Mouse (Mus musculus) inflammation-experienced regulatory T-cells (primary cell): Measurements from ENCODE around the gene Coil. TPM values are rescaled to one million over a fixed set of nuclear protein-coding genes. Genes with fewer than 3 reads are reported as not detected.

Experiments
- polyA plus RNA-seq, 2 experiments: library from polyadenylated mRNA; unstranded; fragments of 100-300 nt; shearing (Covaris generic); gene quantifications; one replicate each; pipeline ENCODE4 v1.2.1; 2017

The Coil gene
- 10 to 100 TPM; 13.4 to 13.8 TPM for polyA plus RNA-seq

GRCm38 (mm10) chr11:88970202-88970732 lies at the start of gene Coil:
Gene Coil (plus strand): TSS chr11:88970252.

GRCm38 (mm10) chr11:88955217-88955969 lies 14.7 kb upstream of the Coil start, which contains the start of gene Scpep1:
Gene Scpep1 (minus strand): TSS chr11:88955465.

GRCm38 (mm10) chr11:88966881-88967361 lies 3.1 kb upstream of the Coil start, which contains the start of gene Elobl:
Gene Elobl (minus strand): TSS chr11:88966931.

GRCm38 (mm10) chr11:88998974-88999722 lies 29.1 kb downstream of the Coil start, which contains the start of gene Trim25:
Gene Trim25 (plus strand): TSS chr11:88999376.

Other genes starting within 250 kb of the Coil start
- gene Akap1, start 105.7 kb upstream of the Coil start, polyA plus RNA-seq = 1 to 10 TPM; 2.7 to 2.8 TPM
- gene Scpep1, start 14.8 kb upstream of the Coil start, polyA plus RNA-seq = 10 to 100 TPM in 1 of 2 experiments, 1 to 10 TPM in 1; 8.5 to 19.7 TPM
- not detected for gene Elobl, start 3.3 kb upstream of the Coil start, polyA plus RNA-seq
- 10 to 100 TPM; 29.7 to 32.5 TPM for gene Trim25, start 29.1 kb downstream of the Coil start, polyA plus RNA-seq
- 10 to 100 TPM; 10.0 to 12.2 TPM for gene Dgke, start 96.6 kb downstream of the Coil start, polyA plus RNA-seq
- 1 to 10 TPM in 1 of 2 experiments, under 1 TPM in 1; 0.31 to 1.8 TPM for gene Gm525, start 103.6 kb downstream of the Coil start, polyA plus RNA-seq